Mouse (Mus musculus) thymus, adult 2 months (tissue): ENCODE measurements around the gene Rhoq.
A peak's percentile ranks its signal among the peaks of the same experiment; 100 is the strongest.

ENCODE experiments used
- CTCF ChIP-seq: fragments of 200-500 bp; IDR thresholded peaks from 2 replicates; pipeline ENCODE4 v1.5.1; 2012; ENCODE audit warnings: mild to moderate bottlenecking, control low read depth, low read length, moderate library complexity, borderline replicate concordance; ENCODE audit not compliant: control insufficient read depth, poor library complexity, insufficient read depth; ENCODE audit errors: extremely low read depth
- POLR2A ChIP-seq: fragments of 200-500 bp; IDR thresholded peaks from 2 replicates; pipeline ENCODE4 v1.6.1; 2012; ENCODE audit warnings: mild to moderate bottlenecking, low read length, control low read depth, moderate library complexity; ENCODE audit not compliant: control insufficient read depth, poor library complexity, insufficient read depth; ENCODE audit errors: extremely low read depth

GRCm38 (mm10) chr17:86962297-86962893 lies 487 bp upstream of the Rhoq start:
- TF ChIP-seq CTCF (peak; percentile 46; the same call in 1 of the 2 replicates), POLR2A (no peak)
